8 mouse cellular contexts compared by ENCODE assay signal in the genomic region with DNA sequence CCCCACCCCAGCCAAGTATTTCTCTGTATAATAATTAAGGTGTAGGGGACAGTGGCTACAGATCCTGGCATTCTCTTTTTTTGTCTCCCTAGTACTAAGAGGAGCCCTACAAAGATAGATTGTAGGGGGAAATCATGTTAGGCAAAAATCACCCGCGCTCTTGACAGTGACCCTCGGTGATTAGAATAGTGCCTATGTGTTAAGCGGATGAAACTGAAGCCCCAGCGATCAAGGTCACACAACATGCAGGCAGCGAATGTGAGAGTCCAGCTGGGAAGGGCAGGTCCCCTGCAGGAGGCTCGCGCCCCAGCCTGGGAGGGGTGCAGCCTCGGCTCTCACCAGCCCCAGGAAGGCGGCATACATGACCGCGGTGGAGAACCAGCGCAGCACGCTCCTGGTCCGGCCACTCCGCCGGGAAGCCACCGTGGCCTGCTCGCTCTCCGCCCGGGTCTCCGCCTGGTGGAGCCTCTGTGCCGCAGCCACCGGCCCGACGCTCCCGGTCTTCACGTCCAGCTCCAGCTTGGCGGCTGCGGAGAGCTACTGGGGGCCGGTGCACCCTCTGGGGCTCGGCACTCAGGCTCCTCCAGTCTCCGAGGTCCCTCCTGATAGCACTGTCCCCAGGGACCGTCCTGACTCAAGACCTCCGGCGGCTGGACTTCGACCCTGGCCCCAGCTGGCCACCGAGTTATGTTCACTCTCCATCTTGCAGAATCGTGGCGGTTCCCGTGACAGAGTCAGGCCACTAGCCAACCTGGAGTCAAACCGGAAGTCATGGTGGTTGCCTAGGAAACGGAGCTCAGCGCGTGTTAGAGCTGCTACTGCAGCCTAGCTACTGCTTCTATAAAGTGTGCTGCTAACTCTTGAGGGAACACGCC. TPM values are rescaled to one million over a fixed set of nuclear protein-coding genes. Genes with fewer than 3 reads are reported as not detected.
DNase-seq lines count a peak whose midpoint lies in the region; ATAC-seq and TF ChIP-seq lines count a peak whose summit lies in the region.

Gene Mfsd4b1 (minus strand): TSS at position 715 of the 875 bp plus-strand sequence.

- no peak within 1 kb of the TSS for H3K4me3 ChIP-seq in C2C12 (ENCODE audit: insufficient read depth, poor library complexity, severe bottlenecking)
- H3K4me3 ChIP-seq in brown adipose tissue, adult 24 weeks (ENCODE audit: insufficient read depth, low read depth, low read length) = peak within 1 kb of the TSS; percentile 74
- H3K4me3 ChIP-seq in heart, embryonic 14.5 days (ENCODE audit: control insufficient read depth in 1 of 2, insufficient read depth in 1 of 2, low read depth in 1 of 2, low read length in 2 of 2) = peak within 1 kb of the TSS; percentile 68 to 69
- peak within 1 kb of the TSS; percentile 66 for H3K4me3 ChIP-seq in liver, embryonic 11.5 days (ENCODE audit: low read depth, low read length)
- peak within 1 kb of the TSS; percentile 43 for H3K4me3 ChIP-seq in stomach, embryonic 14.5 days (ENCODE audit: low read depth, low read length)

- H3K4me1 ChIP-seq in brown adipose tissue, adult 24 weeks (ENCODE audit: control insufficient read depth, insufficient read depth, insufficient read length, low read length) = peaks cover 5% of the 10 kb centered on the region; the same call in 1 of the 2 replicates
- peaks cover 3 to 15% of the 10 kb centered on the region in 2 experiments for H3K4me1 ChIP-seq in heart, embryonic 14.5 days (ENCODE audit: control insufficient read depth in 2 of 2, insufficient read depth in 2 of 2, low read length in 2 of 2)
- H3K4me1 ChIP-seq in liver, embryonic 11.5 days (replicated peaks; ENCODE audit: control insufficient read depth, insufficient read depth, low read length) = no peaks in the 10 kb centered on the region; the same call in 1 of the 2 replicates
- H3K4me1 ChIP-seq in stomach, embryonic 14.5 days (ENCODE audit: control insufficient read depth, insufficient read depth, low read length) = 0 out of 2 replicates have a peak, but pooled peaks cover 4% of the 10 kb centered on the region

- peak within 1 kb of the TSS; percentile 89 for H3K4me2 ChIP-seq in heart, embryonic 14.5 days (ENCODE audit: low read length)
- peak within 1 kb of the TSS; percentile 92 for H3K4me2 ChIP-seq in liver, embryonic 11.5 days
- peak within 1 kb of the TSS; percentile 83 for H3K4me2 ChIP-seq in stomach, embryonic 14.5 days (replicated peaks; ENCODE audit: low read depth, low read length)

- peak; percentile 86 for ATAC-seq in heart, embryonic 14.5 days (ENCODE audit: insufficient number of reproducible peaks, insufficient read depth, low FRiP score, low read depth)
- peak; percentile 84 for ATAC-seq in liver, embryonic 11.5 days (replicated peaks; ENCODE audit: low FRiP score)
- peak; percentile 92 for ATAC-seq in stomach, embryonic 14.5 days (ENCODE audit: insufficient number of reproducible peaks, insufficient read depth, low FRiP score, low read depth)

- WGBS in heart, embryonic 14.5 days = under 1% methylated on average over 46 of the region's 46 CpGs
- WGBS in liver, embryonic 11.5 days = 1% methylated on average over 46 of the region's 46 CpGs
- WGBS in stomach, embryonic 14.5 days = 1% methylated on average over 46 of the region's 46 CpGs

- no peaks in the 10 kb centered on the region for H3K36me3 ChIP-seq in C2C12 (ENCODE audit: control insufficient read depth, insufficient read depth)
- H3K36me3 ChIP-seq in heart, embryonic 14.5 days (ENCODE audit: control insufficient read depth, insufficient read depth, low read length) = no peaks in the 10 kb centered on the region
- H3K36me3 ChIP-seq in liver, embryonic 11.5 days (ENCODE audit: control insufficient read depth, insufficient read depth, low read length) = no peaks in the 10 kb centered on the region
- no peaks in the 10 kb centered on the region for H3K36me3 ChIP-seq in stomach, embryonic 14.5 days (ENCODE audit: control insufficient read depth, insufficient read depth, low read length)

- no peaks in the 10 kb centered on the region for H3K27me3 ChIP-seq in C2C12 (ENCODE audit: control insufficient read depth, insufficient read depth, insufficient read length)
- 0 out of 2 replicates have a peak, but pooled peaks cover 4% of the 10 kb centered on the region for H3K27me3 ChIP-seq in heart, embryonic 14.5 days (ENCODE audit: control insufficient read depth, insufficient read depth, low read length)
- peaks cover 17% of the 10 kb centered on the region for H3K27me3 ChIP-seq in liver, embryonic 11.5 days (replicated peaks; ENCODE audit: control insufficient read depth, insufficient read depth, low read length)
- H3K27me3 ChIP-seq in stomach, embryonic 14.5 days (ENCODE audit: control insufficient read depth, insufficient read depth, low read length) = no peaks in the 10 kb centered on the region

- TF ChIP-seq CTCF in C2C12 (IDR thresholded peaks at IDR 0.05; ENCODE audit: control insufficient read depth, insufficient read depth, insufficient read length) = peak; percentile 8

- peak within 1 kb of the TSS; percentile 79 for H3K9ac ChIP-seq in heart, embryonic 14.5 days (ENCODE audit: low read length)
- H3K9ac ChIP-seq in liver, embryonic 11.5 days (ENCODE audit: low read depth, low read length) = peak within 1 kb of the TSS; percentile 57
- H3K9ac ChIP-seq in stomach, embryonic 14.5 days (replicated peaks; ENCODE audit: low read depth, low read length) = peak within 1 kb of the TSS; percentile 34; the same call in 1 of the 2 replicates

- H3K27ac ChIP-seq in brown adipose tissue, adult 24 weeks (replicated peaks; ENCODE audit: low read depth, low read length) = peak within 1 kb of the TSS; percentile 83
- peak within 1 kb of the TSS; percentile 57 to 79 for H3K27ac ChIP-seq in heart, embryonic 14.5 days (replicated peaks in 1 of 2; ENCODE audit: control insufficient read depth in 1 of 2, insufficient read depth in 1 of 2, low read depth in 2 of 2, low read length in 2 of 2)
- peak within 1 kb of the TSS; percentile 52; the same call in 1 of the 2 replicates for H3K27ac ChIP-seq in liver, embryonic 11.5 days (ENCODE audit: low read depth, low read length)
- no peak within 1 kb of the TSS for H3K27ac ChIP-seq in stomach, embryonic 14.5 days (ENCODE audit: low read length)

- DNase-seq in fibroblast of lung, adult 2 months (ENCODE audit: low read depth) = peak; percentile 82
- DNase-seq in kidney, postnatal 10 days = peak; percentile 93
- DNase-seq in liver, embryonic 11.5 days (ENCODE audit: low spot score) = peak; percentile 76
- peak; percentile 87 for DNase-seq in naive thymus-derived CD4-positive, alpha-beta T cell, adult 2 months (ENCODE audit: low read depth)

- H3ac ChIP-seq in C2C12 (ENCODE audit: control insufficient read depth, insufficient read length, low read depth) = peak within 1 kb of the TSS; percentile 49

- H3K79me2 ChIP-seq in C2C12 (ENCODE audit: control insufficient read depth, insufficient read depth) = no peaks in the 10 kb centered on the region

- no peaks in the 10 kb centered on the region for H3K79me3 ChIP-seq in C2C12 (ENCODE audit: low read depth)

- H3K9me3 ChIP-seq in heart, embryonic 14.5 days (ENCODE audit: control insufficient read depth, low read length) = no peaks in the 10 kb centered on the region
- no peaks in the 10 kb centered on the region for H3K9me3 ChIP-seq in liver, embryonic 11.5 days (ENCODE audit: control insufficient read depth, low read length)
- no peaks in the 10 kb centered on the region for H3K9me3 ChIP-seq in stomach, embryonic 14.5 days (ENCODE audit: control insufficient read depth, low read depth, low read length)

TF ChIP-seq in C2C12, 6 proteins besides CTCF, POLR2A, EP300 and RAD21:
- no peak for TF ChIP-seq FOSL1 (IDR thresholded peaks at IDR 0.05; ENCODE audit: insufficient read depth, low read length, poor library complexity, severe bottlenecking)
- peak; percentile 39 for TF ChIP-seq MAX (IDR thresholded peaks at IDR 0.05)
- no peak for TF ChIP-seq USF1 (IDR thresholded peaks at IDR 0.05; ENCODE audit: low read depth)
- no peak for TF ChIP-seq MYOD1 (IDR thresholded peaks at IDR 0.05; ENCODE audit: control insufficient read depth, insufficient read length, low read depth)
TF ChIP-seq in C2C12: peak in this region for 1.

RNA-seq across cellular contexts. Expression of gene Mfsd4b1, which starts in this region (rescaled TPM):
- polyA plus RNA-seq in C2C12 (2012; fragmentation: generic; extraction: Trizol) = not detected
- 8.1 and 9.7 TPM in 2 replicates for polyA plus RNA-seq in brown adipose tissue, adult 24 weeks (2012; ENCODE audit: insufficient read depth, insufficient read length, missing spikeins)
- 0.58 and 0.89 TPM in 2 replicates for polyA plus RNA-seq in heart, embryonic 14.5 days (2014; fragmentation: Nextera tagmentation; extraction: Ambion mirVana)
- 0.34 and 0.56 TPM in 2 replicates for polyA plus RNA-seq in liver, embryonic 11.5 days (2014; fragmentation: Nextera tagmentation; extraction: Ambion mirVana)
- polyA plus RNA-seq in stomach, embryonic 14.5 days (2014; fragmentation: Nextera tagmentation; extraction: Ambion mirVana) = not detected in 2 replicates

Comparison
In these comparisons a context has a peak if more than half of its experiments do, and no peak if none do; other contexts are left out.
1. Peak in ATAC-seq, H3K4me3 ChIP-seq, H3K27ac ChIP-seq, H3K9ac ChIP-seq and H3K4me2 ChIP-seq in heart, embryonic 14.5 days; RNA of the gene not detected or under 1 TPM.
2. Peak in DNase-seq, ATAC-seq, H3K4me3 ChIP-seq, H3K27ac ChIP-seq, H3K9ac ChIP-seq and H3K4me2 ChIP-seq in liver, embryonic 11.5 days; RNA of the gene not detected or under 1 TPM.
3. Peak in ATAC-seq, H3K4me3 ChIP-seq, H3K9ac ChIP-seq and H3K4me2 ChIP-seq in stomach, embryonic 14.5 days; RNA of the gene not detected or under 1 TPM.